Mouse (Mus musculus) cerebellum, adult 18-20 months (tissue): Measurements from ENCODE around the gene Fli1.

ENCODE experiments used
- DNase-seq, 2 experiments: peaks; one replicate each; pipeline ENCODE4 v3.0.0; 2021

Fli1 gene

GRCm38 (mm10) chr9:32394761-32395161 lies 147.9 kb downstream of the Fli1 start:
- no peak for DNase-seq

- no peak for DNase-seq
Observed at GRCm38 (mm10) chr9:32392716-32393115, 149.9 kb downstream of the Fli1 start.

DNA sequence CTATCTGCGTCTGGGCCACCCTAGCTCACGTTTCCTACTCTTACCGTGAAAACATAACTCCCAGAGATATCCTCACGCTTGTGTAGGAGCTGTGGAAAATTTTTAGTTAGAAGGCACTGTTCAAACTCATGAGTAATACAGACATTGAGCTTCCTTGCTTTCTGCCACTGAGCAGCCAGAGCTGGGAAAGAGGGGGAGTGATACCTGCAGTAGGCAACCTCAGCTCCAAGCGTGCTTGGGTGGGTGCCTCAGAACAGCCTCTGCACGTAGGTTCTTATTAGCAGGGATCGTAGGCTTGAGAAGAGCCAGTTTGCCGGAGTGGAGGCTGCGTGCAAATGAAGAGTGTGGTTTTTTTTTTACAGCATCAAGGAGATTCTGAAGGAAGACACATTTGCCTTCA lies 151.0 kb downstream of the Fli1 start:
- DNase-seq = no peak

DNA sequence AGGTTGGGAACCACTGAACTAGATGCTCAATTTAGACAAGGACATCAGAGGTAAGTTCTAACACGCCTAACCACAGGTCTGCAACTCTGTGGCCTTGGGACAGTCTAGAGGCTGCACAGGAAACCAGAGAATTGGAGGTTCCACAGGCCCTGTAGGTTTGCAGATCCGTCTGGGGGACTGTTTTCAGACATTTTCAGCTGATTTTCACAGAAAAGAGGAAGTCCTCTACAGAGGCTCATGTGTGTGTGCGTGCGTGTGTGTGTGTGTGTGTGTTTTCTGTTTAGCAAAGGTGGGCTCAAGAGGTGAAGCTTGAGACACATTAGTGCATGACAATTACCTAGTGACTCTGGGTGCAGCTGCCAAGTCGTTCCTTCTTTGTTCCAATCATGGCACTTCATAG lies 151.6 kb downstream of the Fli1 start:
- DNase-seq = no peak

GRCm38 (mm10) chr9:32388120-32388519 lies 154.5 kb downstream of the Fli1 start:
- DNase-seq = no peak

GRCm38 (mm10) chr9:32384906-32385305 lies 157.8 kb downstream of the Fli1 start:
- no peak for DNase-seq

GRCm38 (mm10) chr9:32376863-32377590 lies 165.6 kb downstream of the Fli1 start:
- no peak for DNase-seq

DNA sequence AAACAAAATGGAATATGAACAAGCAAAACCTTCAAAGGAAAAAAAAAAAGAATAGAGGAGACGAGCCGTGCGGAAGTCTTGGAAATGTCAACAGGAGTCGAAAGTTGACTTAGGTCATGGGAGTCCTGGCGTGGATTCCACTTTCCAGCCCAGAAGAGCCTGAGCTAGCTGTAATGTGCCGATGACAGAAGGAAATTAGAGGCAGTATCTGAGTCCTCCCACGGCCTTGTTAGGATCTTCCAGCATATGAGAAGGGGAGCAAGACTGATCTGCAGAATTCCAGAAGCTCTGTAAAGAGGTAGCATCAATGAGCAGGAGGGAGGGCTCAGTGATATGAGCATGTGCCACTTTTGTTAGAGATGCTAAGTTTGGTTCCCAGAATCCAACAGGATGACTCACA lies 166.6 kb downstream of the Fli1 start:
- no peak for DNase-seq

DNA sequence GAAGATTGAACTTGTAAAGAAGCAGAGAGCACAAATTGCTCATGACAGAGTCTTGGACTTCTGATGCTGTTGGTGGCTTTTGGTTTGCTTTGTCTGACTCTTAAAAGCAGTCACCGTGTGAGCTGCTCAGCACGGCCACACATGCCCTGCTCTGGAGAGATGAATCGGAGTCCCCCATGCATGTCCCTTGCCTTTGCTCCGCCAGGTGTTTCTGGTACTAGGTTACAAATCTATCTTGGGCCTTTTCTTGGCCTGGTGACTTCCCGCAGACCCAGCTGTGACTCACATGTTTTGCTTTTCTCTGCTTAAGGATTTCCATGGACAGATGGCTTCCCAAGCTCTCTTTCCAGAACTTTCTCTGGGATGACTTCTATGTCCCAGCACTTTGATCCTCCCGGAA lies 169.0 kb downstream of the Fli1 start:
- no peak for DNase-seq
